Mouse (Mus musculus): ENCODE measurements around the gene Cep112. TPM values are rescaled to one million over a fixed set of nuclear protein-coding genes. Genes with fewer than 3 reads are reported as not detected.

The Cep112 gene
- polyA plus RNA-seq, 1 experiment from 2014 or later, result 37.8 TPM

DNA sequence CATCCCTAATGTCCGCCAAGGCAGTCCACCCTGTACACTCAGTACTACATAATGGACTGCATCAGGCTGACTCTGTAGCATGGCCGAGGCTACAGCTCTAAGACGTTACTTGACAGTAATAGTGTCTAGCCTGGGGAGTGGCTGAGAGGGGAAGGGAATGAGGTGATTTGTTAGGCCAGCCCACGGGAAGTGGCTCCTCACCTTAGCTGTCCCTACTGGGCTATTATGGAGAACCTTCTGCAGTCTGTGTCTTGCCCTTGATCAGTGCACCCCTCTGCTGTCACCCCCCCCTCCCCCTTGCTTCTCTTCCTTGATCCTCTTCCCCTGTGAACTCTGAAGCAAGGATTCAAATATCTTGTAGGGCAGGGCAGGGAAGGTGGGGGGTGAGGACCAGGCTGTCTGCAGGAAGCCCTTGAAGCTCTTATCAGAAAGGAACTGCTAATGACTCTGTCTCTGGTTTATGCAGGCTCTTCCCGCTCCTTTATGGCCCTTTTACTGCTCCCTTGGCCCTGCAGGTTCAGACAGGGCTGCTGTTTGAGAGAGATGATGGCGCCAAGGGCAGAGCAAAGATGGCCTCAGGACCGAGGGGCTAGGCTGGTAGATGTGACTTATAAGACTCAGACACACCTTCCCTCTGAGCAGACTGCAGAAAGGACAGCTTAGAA is 481.7 kb downstream of the Cep112 start:
- H3K27ac ChIP-seq, result no peak overlapping the region
- H3K9ac ChIP-seq (replicated peaks), result no peak overlapping the region
- no peak overlapping the region for H3K4me3 ChIP-seq (replicated peaks)
- H3K4me1 ChIP-seq (replicated peaks), result peaks cover 9% of the 10 kb centered on the region
- H3K9me3 ChIP-seq, result no peaks in the 10 kb centered on the region
- no peaks in the 10 kb centered on the region for H3K36me3 ChIP-seq
- H3K4me2 ChIP-seq (replicated peaks), result no peak overlapping the region
- peaks cover 29% of the 10 kb centered on the region for H3K27me3 ChIP-seq
- no peak for ATAC-seq
- WGBS, result 76% methylated on average over 7 of the region's 7 CpGs

DNA sequence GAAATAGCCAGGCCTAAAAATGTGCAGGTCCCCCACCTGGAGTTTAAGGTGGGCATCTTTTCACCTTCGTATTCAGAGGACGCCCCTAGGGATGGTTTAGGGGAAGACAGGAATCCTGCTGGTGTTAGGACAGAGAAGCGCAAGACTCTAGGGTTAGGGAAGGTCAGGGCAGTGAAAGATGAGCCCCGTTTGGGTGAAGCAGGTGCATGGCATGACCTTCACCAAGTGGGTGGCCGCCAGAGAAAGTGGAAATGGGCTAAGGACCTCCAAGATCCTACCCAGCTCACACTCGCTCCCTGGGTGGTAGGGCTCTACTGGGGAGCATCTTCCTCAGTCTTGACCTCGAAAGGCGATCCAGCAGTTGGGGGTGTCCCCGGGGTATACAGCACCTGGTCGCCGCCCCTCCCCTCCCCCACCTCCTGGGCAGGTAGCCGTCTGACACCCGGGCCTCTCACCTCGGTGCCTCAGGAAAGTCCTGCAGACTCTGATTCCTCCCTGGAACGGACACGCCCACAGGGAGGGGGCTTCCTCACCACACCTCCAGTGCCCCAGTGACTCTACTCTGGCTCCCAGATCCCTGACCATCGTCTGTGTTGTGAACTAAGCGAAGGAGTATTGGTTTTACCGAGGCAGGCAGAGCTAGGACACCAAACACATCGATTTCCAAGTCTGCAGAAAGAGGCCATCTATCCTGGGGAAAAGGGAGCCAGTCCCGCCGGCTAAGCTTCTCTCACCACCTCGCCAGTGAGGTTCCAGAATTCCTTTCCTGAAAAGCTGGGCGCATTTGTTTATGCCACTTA is 484.6 kb downstream of the Cep112 start:
- no peaks in the 10 kb centered on the region for H3K36me3 ChIP-seq
- peaks cover 9% of the 10 kb centered on the region for H3K4me1 ChIP-seq (replicated peaks)
- H3K4me2 ChIP-seq (replicated peaks), result peak overlapping the region; percentile 26; the same call in 1 of the 2 replicates
- no peak overlapping the region for H3K9ac ChIP-seq (replicated peaks)
- peaks cover 6% of the 10 kb centered on the region; the same call in 1 of the 2 replicates for H3K9me3 ChIP-seq
- no peak for ATAC-seq
- WGBS, result 11% methylated on average over 24 of the region's 24 CpGs
- H3K27me3 ChIP-seq, result peaks cover 29% of the 10 kb centered on the region
- H3K27ac ChIP-seq, result no peak overlapping the region
- no peak overlapping the region for H3K4me3 ChIP-seq (replicated peaks)

Other genes with a start within 250 kb of the Cep112 start
- 0.13 TPM in 1 of 2 replicates, not detected in the other for gene Apoh, start 81.8 kb upstream of the Cep112 start, polyA plus RNA-seq (2015; fragmentation: Nextera tagmentation; extraction: Ambion mirVana)
- gene Prkca, start 81.3 kb upstream of the Cep112 start, polyA plus RNA-seq (2015; fragmentation: Nextera tagmentation; extraction: Ambion mirVana), result 3.3 and 4.6 TPM in 2 replicates

Data from midbrain, embryonic 13.5 days (tissue).